Mouse (Mus musculus): ENCODE measurements around the gene C1qtnf5. TPM values are rescaled to one million over a fixed set of nuclear protein-coding genes. Genes with fewer than 3 reads are reported as not detected.

The C1qtnf5 gene
- polyA plus RNA-seq, 1 experiment from 2014 or later: 8.7 TPM

DNA sequence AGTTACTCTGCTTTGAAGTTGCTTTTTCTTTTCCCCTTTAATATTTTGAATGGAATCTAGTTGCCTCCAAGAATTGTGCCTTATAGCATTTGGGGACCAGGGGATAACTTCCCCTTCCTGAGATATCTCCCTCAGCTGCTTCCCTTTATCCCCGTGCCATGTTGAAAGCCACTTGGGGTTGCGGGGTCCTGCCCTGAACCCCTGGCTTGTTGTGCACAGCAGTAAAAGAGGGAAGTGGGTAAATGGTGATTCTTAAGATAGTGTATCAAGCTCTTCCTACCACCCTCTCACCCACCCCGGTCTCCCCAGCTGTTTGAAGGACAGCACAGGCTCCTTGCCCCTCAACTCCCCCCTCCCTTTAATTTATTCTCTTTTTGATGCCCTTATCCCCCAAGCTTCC, 12.3 kb upstream of the C1qtnf5 start:
- 96% methylated on average over 3 of the region's 3 CpGs for WGBS
- ATAC-seq (ENCODE audit: low FRiP score, low read depth): no peak
- Histone ChIP-seq H3K36me3 (no peaks in the 10 kb centered on the region), H3K9ac (no peak overlapping the region), H3K27ac (replicated peaks) (no peak overlapping the region), H3K4me2 (no peak overlapping the region), H3K27me3 (no peaks in the 10 kb centered on the region), H3K4me3 (no peak overlapping the region), H3K9me3 (no peaks in the 10 kb centered on the region), H3K4me1 (replicated peaks) (peaks cover 13% of the 10 kb centered on the region)

- Histone ChIP-seq H3K36me3 (no peaks in the 10 kb centered on the region), H3K9me3 (no peaks in the 10 kb centered on the region), H3K9ac (no peak overlapping the region), H3K27ac (replicated peaks) (no peak overlapping the region), H3K4me3 (no peak overlapping the region), H3K27me3 (no peaks in the 10 kb centered on the region), H3K4me2 (no peak overlapping the region), H3K4me1 (replicated peaks) (peaks cover 13% of the 10 kb centered on the region)
- no peak for ATAC-seq (ENCODE audit: low FRiP score, low read depth)
- 88% methylated on average over 9 of the region's 9 CpGs for WGBS
Observed at GRCm38 (mm10) chr9:44095781-44096180, 11.3 kb upstream of the C1qtnf5 start.

- Histone ChIP-seq H3K27me3 (no peaks in the 10 kb centered on the region), H3K4me2 (no peak overlapping the region), H3K9ac (no peak overlapping the region), H3K27ac (replicated peaks) (peak overlapping the region; percentile 66), H3K4me1 (replicated peaks) (peaks cover 13% of the 10 kb centered on the region), H3K4me3 (no peak overlapping the region), H3K36me3 (no peaks in the 10 kb centered on the region), H3K9me3 (no peaks in the 10 kb centered on the region)
- ATAC-seq (ENCODE audit: low FRiP score, low read depth): peak; percentile 65
- 12% methylated on average over 9 of the region's 9 CpGs for WGBS
Observed at GRCm38 (mm10) chr9:44096536-44096935, 10.5 kb upstream of the C1qtnf5 start.

- 76% methylated on average over 9 of the region's 9 CpGs for WGBS
- ATAC-seq (ENCODE audit: low FRiP score, low read depth): no peak
- Histone ChIP-seq H3K27me3 (no peaks in the 10 kb centered on the region), H3K4me3 (no peak within 1 kb of the TSS), H3K36me3 (no peaks in the 10 kb centered on the region), H3K27ac (replicated peaks) (no peak within 1 kb of the TSS), H3K9me3 (no peaks in the 10 kb centered on the region), H3K9ac (no peak within 1 kb of the TSS), H3K4me2 (no peak within 1 kb of the TSS), H3K4me1 (replicated peaks) (peaks cover 10% of the 10 kb centered on the region)
Observed at GRCm38 (mm10) chr9:44101490-44101889, 5.6 kb upstream of the C1qtnf5 start, which contains the start of gene Mfrp. Gene Mfrp (plus strand): TSS chr9:44101729.

GRCm38 (mm10) chr9:44104881-44105280, 2.2 kb upstream of the C1qtnf5 start:
- Histone ChIP-seq H3K9ac (no peak overlapping the region), H3K4me3 (no peak overlapping the region), H3K27ac (replicated peaks) (no peak overlapping the region), H3K9me3 (no peaks in the 10 kb centered on the region), H3K4me2 (no peak overlapping the region), H3K4me1 (replicated peaks) (peaks cover 40% of the 10 kb centered on the region), H3K27me3 (no peaks in the 10 kb centered on the region), H3K36me3 (no peaks in the 10 kb centered on the region)
- ATAC-seq (ENCODE audit: low FRiP score, low read depth): no peak
- 93% methylated on average over 7 of the region's 7 CpGs for WGBS

GRCm38 (mm10) chr9:44105781-44106180, 1.3 kb upstream of the C1qtnf5 start:
- no peaks in the 10 kb centered on the region for H3K27me3 ChIP-seq
- H3K36me3 ChIP-seq: no peaks in the 10 kb centered on the region
- H3K9ac ChIP-seq: no peak overlapping the region
- peaks cover 49% of the 10 kb centered on the region for H3K4me1 ChIP-seq (replicated peaks)
- H3K9me3 ChIP-seq: no peaks in the 10 kb centered on the region
- no peak for ATAC-seq (ENCODE audit: low FRiP score, low read depth)
- no peak overlapping the region for H3K27ac ChIP-seq (replicated peaks)
- no peak overlapping the region for H3K4me2 ChIP-seq
- no peak overlapping the region for H3K4me3 ChIP-seq
- WGBS: 90% methylated on average over 10 of the region's 10 CpGs

DNA sequence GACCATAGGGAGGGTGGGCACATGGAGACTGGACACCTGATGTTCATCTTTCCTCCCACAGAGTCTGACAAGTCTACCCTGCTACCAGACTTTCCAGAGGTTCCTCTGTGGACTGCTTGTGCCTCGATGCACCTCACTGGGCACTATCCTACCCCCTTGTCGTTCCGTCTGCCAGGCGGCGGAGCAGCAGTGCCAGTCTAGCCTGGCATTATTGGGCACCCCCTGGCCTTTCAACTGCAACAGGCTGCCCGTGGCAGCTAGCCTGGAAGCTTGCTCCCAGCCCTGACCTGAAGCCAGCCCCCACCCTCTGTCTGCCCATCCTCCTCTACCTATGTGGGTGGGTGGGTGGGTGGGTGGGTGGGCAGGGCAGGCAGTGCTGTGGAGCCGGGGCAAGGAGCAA, 863 bp upstream of the C1qtnf5 start:
- Histone ChIP-seq H3K4me1 (replicated peaks) (peaks cover 49% of the 10 kb centered on the region), H3K27me3 (no peaks in the 10 kb centered on the region), H3K36me3 (no peaks in the 10 kb centered on the region), H3K4me3 (no peak overlapping the region), H3K4me2 (no peak overlapping the region), H3K9ac (no peak overlapping the region), H3K9me3 (no peaks in the 10 kb centered on the region), H3K27ac (replicated peaks) (peak overlapping the region; percentile 42)
- ATAC-seq (ENCODE audit: low FRiP score, low read depth): no peak
- WGBS: 84% methylated on average over 7 of the region's 7 CpGs

GRCm38 (mm10) chr9:44106596-44106995, 449 bp upstream of the C1qtnf5 start:
- Histone ChIP-seq H3K4me1 (replicated peaks) (peaks cover 49% of the 10 kb centered on the region), H3K4me2 (peak overlapping the region; percentile 30), H3K27ac (replicated peaks) (peak overlapping the region; percentile 42), H3K4me3 (no peak overlapping the region), H3K9me3 (no peaks in the 10 kb centered on the region), H3K36me3 (no peaks in the 10 kb centered on the region), H3K9ac (no peak overlapping the region), H3K27me3 (no peaks in the 10 kb centered on the region)
- ATAC-seq (ENCODE audit: low FRiP score, low read depth): no peak
- 78% methylated on average over 4 of the region's 4 CpGs for WGBS

DNA sequence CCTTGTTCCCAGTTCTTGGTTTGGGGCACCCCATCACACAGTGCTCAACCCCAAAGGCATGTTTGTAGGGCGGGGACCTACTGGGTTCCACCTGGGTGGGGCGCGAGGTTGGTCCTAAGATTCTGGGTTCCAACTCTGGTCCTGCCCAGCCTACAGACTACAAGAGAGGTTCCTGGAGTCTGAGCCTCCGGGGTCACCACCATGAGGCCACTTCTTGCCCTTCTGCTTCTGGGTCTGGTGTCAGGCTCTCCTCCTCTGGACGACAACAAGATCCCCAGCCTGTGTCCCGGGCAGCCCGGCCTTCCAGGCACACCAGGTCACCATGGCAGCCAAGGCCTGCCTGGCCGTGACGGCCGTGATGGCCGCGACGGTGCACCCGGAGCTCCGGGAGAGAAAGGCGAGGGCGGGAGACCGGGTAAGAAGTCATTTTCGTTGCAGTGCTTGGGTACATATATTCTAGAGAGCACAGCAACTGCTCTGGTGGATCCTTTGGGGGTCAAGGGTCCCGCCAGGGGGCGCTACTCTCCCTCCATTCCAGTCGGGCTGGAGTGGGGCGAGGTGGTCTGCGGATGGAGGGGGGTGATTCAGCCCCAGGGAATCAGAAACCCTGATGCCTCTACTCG, 623 bp downstream of the C1qtnf5 start:
- Histone ChIP-seq H3K27ac (replicated peaks) (peak overlapping the region; percentile 42), H3K36me3 (no peaks in the 10 kb centered on the region), H3K27me3 (no peaks in the 10 kb centered on the region), H3K9me3 (no peaks in the 10 kb centered on the region), H3K4me1 (replicated peaks) (peaks cover 59% of the 10 kb centered on the region), H3K4me2 (peak overlapping the region; percentile 30), H3K9ac (no peak overlapping the region), H3K4me3 (peak overlapping the region; percentile 5; the same call in 1 of the 2 replicates)
- 25% methylated on average over 25 of the region's 25 CpGs for WGBS
- 0 out of 2 replicates have a peak, but pooled peaks have one; percentile 12 for ATAC-seq (ENCODE audit: low FRiP score, low read depth)

DNA sequence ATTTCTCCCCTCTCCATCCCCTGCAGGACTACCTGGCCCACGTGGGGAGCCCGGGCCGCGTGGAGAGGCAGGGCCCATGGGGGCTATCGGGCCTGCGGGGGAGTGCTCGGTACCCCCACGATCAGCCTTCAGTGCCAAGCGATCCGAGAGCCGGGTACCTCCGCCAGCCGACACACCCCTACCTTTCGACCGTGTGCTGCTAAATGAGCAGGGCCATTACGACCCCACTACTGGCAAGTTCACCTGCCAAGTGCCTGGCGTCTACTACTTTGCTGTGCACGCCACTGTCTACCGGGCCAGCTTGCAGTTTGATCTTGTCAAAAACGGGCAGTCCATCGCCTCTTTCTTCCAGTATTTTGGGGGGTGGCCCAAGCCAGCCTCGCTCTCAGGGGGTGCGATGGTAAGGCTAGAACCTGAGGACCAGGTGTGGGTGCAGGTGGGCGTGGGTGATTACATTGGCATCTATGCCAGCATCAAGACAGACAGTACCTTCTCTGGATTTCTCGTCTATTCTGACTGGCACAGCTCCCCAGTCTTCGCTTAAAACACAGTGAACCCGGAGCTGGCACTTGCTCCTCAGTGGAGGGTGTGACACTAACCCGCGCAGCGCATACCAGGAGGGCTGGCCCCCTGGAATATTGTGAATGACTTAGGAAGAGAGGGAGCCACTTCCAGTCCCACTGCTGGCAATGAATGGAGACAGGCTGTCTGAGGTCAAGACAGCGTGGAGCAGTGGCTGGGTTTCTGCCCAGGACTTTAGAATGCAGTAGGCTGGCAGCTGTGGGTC, 1.4 kb downstream of the C1qtnf5 start:
- H3K4me1 ChIP-seq (replicated peaks): peaks cover 59% of the 10 kb centered on the region

GRCm38 (mm10) chr9:44109360-44110095, 2.5 kb downstream of the C1qtnf5 start:
- H3K27me3 ChIP-seq: no peaks in the 10 kb centered on the region

More for the DNA sequence above, 1.4 kb downstream of the C1qtnf5 start:
- Histone ChIP-seq H3K36me3 (no peaks in the 10 kb centered on the region), H3K9me3 (no peaks in the 10 kb centered on the region), H3K9ac (no peak overlapping the region), H3K4me2 (peak overlapping the region; percentile 41), H3K4me3 (peak overlapping the region; percentile 5; the same call in 1 of the 2 replicates), H3K27ac (replicated peaks) (no peak overlapping the region; the same call in 1 of the 2 replicates), H3K27me3 (no peaks in the 10 kb centered on the region)
- 69% methylated on average over 31 of the region's 31 CpGs for WGBS
- no peak for ATAC-seq (ENCODE audit: low FRiP score, low read depth)

More at GRCm38 (mm10) chr9:44109360-44110095, 2.5 kb downstream of the C1qtnf5 start:
- no peak for ATAC-seq (ENCODE audit: low FRiP score, low read depth)
- Histone ChIP-seq H3K9me3 (no peaks in the 10 kb centered on the region), H3K4me2 (peak overlapping the region; percentile 41), H3K4me1 (replicated peaks) (peaks cover 64% of the 10 kb centered on the region), H3K4me3 (peak overlapping the region; percentile 3; the same call in 1 of the 2 replicates), H3K36me3 (no peaks in the 10 kb centered on the region), H3K9ac (0 out of 2 replicates have a peak overlapping the region, but pooled peaks have one; percentile 2), H3K27ac (replicated peaks) (0 out of 2 replicates have a peak overlapping the region, but pooled peaks have one; percentile 12)
- WGBS: 35% methylated on average over 9 of the region's 9 CpGs
